Mouse (Mus musculus) erythroblast, embryonic 14.5 days (primary cell): ENCODE results near the gene Ctnnb1.

Experiments used
- GATA1 ChIP-seq: IDR thresholded peaks from 2 replicates; pipeline ENCODE4 v1.6.1; 2012; ENCODE audit warnings: low read length, inconsistent platforms, mixed read lengths
- TAL1 ChIP-seq: IDR thresholded peaks from 3 replicates; pipeline ENCODE4 v1.6.1; 2012; ENCODE audit warnings: low read length, inconsistent platforms, mixed read lengths

DNA sequence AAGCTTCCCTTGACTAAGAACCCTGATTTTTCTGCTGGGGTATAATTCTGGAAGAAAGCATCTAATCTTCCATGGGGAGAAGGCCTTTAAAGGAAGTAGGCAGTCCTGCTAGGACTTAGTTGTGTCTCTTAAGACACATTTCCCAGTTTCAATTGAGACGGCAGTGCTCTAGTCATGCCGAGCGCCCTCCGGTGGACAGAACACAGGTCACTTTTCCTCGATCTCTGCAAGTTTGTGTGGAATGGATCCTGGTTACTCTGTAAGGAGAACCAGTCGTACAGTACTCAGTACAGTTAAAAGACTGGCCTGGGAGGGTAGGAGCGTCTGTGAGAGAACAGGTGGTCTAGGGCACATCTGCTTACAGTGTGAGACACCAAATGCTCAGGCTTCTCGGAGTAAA lies 7.3 kb downstream of the Ctnnb1 start:
- TF ChIP-seq GATA1 (no peak), TAL1 (no peak)
